Mouse (Mus musculus): Measurements from ENCODE around the gene Gpd1. TPM values are rescaled to one million over a fixed set of nuclear protein-coding genes. Genes with fewer than 3 reads are reported as not detected.

Gpd1 gene
- polyA plus RNA-seq, 1 experiment from 2014 or later: 7.3 TPM

- WGBS: 60% methylated on average over 7 of the region's 7 CpGs
- H3K9ac ChIP-seq (ENCODE audit: low read depth, low read length): no peak overlapping the region
- no peaks in the 10 kb centered on the region for H3K4me1 ChIP-seq (ENCODE audit: control insufficient read depth, insufficient read depth, low read length)
- no peak overlapping the region for H3K4me3 ChIP-seq (ENCODE audit: low read depth, low read length)
- DNase-seq (ENCODE audit: low spot score): peak; percentile 81
- peak; percentile 42; the same call in 1 of the 2 replicates for ATAC-seq (ENCODE audit: low read depth)
- H3K9me3 ChIP-seq (ENCODE audit: control insufficient read depth, low read length): no peaks in the 10 kb centered on the region
- H3K36me3 ChIP-seq (ENCODE audit: control insufficient read depth, insufficient read depth, low read length): peaks cover 52% of the 10 kb centered on the region
- no peaks in the 10 kb centered on the region for H3K27me3 ChIP-seq (replicated peaks; ENCODE audit: control insufficient read depth, insufficient read depth, low read length)
- no peak overlapping the region for H3K27ac ChIP-seq (replicated peaks; ENCODE audit: low read depth, low read length)
- no peak overlapping the region for H3K4me2 ChIP-seq (ENCODE audit: low read depth, low read length)
Measured at GRCm38 (mm10) chr15:99714858-99715257, 2.5 kb upstream of the Gpd1 start.

DNA sequence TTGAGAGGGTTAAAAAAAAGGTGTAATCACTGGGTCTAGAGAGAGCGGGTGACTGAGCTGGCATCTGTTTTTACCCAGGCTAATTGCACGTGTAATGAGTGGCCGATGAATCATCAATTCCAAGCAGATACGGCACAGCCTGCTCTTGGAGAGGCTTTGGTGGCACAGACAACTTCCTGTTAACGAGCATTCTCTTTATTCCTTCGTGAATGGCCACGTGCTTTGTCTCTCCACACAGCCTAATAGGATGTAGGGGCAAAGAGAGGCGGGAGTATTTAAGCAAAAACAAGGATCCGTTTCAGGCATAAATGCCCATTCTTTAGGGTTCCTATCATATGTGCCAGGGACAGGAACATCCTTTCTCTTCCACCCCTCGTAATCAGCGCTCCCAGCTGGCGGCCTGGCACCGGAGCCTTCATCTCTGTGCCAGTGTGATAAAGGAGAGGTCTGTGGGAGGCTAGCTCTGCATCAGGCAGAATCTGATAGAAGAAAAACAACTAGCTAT lies 1.9 kb upstream of the Gpd1 start:
- Histone ChIP-seq H3K4me2 (ENCODE audit: low read depth, low read length) (no peak overlapping the region), H3K9me3 (ENCODE audit: control insufficient read depth, low read length) (no peaks in the 10 kb centered on the region), H3K4me1 (ENCODE audit: control insufficient read depth, insufficient read depth, low read length) (no peaks in the 10 kb centered on the region), H3K27me3 (replicated peaks; ENCODE audit: control insufficient read depth, insufficient read depth, low read length) (no peaks in the 10 kb centered on the region), H3K9ac (ENCODE audit: low read depth, low read length) (no peak overlapping the region), H3K4me3 (ENCODE audit: low read depth, low read length) (no peak overlapping the region), H3K27ac (replicated peaks; ENCODE audit: low read depth, low read length) (no peak overlapping the region), H3K36me3 (ENCODE audit: control insufficient read depth, insufficient read depth, low read length) (peaks cover 49% of the 10 kb centered on the region)
- no peak for ATAC-seq (ENCODE audit: low read depth)
- 68% methylated on average over 13 of the region's 13 CpGs for WGBS
- no peak for DNase-seq (ENCODE audit: low spot score)

DNA sequence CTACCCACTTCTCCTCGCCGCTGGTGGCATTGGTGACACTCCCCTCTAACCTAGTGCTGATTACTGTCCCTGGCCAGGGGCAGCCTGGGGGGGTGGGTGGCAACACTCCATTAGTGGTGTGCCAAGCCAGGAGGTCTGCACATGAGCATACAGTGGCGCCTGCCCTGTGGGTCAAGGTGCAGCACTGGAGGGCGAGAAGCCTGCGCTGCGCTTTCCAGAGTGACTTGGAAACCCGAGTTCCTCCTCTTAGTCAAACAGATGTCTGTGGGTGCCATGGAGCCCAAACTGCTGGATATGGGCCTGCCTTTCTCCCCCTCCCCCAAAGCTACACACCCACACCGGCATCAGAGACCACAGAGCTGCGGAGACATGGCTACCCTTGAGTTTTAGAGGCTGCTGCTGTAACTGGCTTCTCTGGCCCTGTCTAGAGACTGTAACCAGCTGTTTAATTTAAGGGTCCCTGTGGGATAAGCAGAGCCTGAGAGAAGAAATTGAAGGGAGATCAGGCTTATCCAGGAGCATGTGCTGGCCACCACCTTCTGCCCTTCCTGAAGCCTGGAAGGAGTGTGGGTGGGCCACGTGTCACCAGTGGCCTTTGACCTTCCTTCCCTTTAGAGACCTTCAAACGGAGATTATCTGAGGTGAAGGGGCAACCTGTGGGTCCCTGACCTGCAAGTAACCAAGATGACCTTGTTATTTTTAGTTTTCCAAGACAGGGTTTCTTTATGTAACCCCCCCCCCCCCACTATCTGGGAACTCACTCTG lies 1.2 kb upstream of the Gpd1 start:
- no peaks in the 10 kb centered on the region for H3K4me1 ChIP-seq (ENCODE audit: control insufficient read depth, insufficient read depth, low read length)
- H3K27me3 ChIP-seq (replicated peaks; ENCODE audit: control insufficient read depth, insufficient read depth, low read length): no peaks in the 10 kb centered on the region
- ATAC-seq (ENCODE audit: low read depth): no peak
- peaks cover 44% of the 10 kb centered on the region for H3K36me3 ChIP-seq (ENCODE audit: control insufficient read depth, insufficient read depth, low read length)
- no peak overlapping the region for H3K4me3 ChIP-seq (ENCODE audit: low read depth, low read length)
- DNase-seq (ENCODE audit: low spot score): no peak
- H3K4me2 ChIP-seq (ENCODE audit: low read depth, low read length): no peak overlapping the region
- H3K9me3 ChIP-seq (ENCODE audit: control insufficient read depth, low read length): no peaks in the 10 kb centered on the region
- H3K27ac ChIP-seq (replicated peaks; ENCODE audit: low read depth, low read length): no peak overlapping the region
- WGBS: 66% methylated on average over 10 of the region's 11 CpGs
- no peak overlapping the region for H3K9ac ChIP-seq (ENCODE audit: low read depth, low read length)

GRCm38 (mm10) chr15:99716814-99717213 lies 501 bp upstream of the Gpd1 start:
- ATAC-seq (ENCODE audit: low read depth): no peak
- peaks cover 37% of the 10 kb centered on the region for H3K36me3 ChIP-seq (ENCODE audit: control insufficient read depth, insufficient read depth, low read length)

GRCm38 (mm10) chr15:99718461-99719021 lies 1.2 kb downstream of the Gpd1 start:
- H3K27ac ChIP-seq (replicated peaks; ENCODE audit: low read depth, low read length): no peak overlapping the region
- 87% methylated on average over 9 of the region's 9 CpGs for WGBS
- peaks cover 20% of the 10 kb centered on the region for H3K36me3 ChIP-seq (ENCODE audit: control insufficient read depth, insufficient read depth, low read length)

More at GRCm38 (mm10) chr15:99716814-99717213, 501 bp upstream of the Gpd1 start:
- H3K9me3 ChIP-seq (ENCODE audit: control insufficient read depth, low read length): no peaks in the 10 kb centered on the region
- no peaks in the 10 kb centered on the region for H3K4me1 ChIP-seq (ENCODE audit: control insufficient read depth, insufficient read depth, low read length)
- H3K27ac ChIP-seq (replicated peaks; ENCODE audit: low read depth, low read length): no peak overlapping the region
- no peak overlapping the region for H3K9ac ChIP-seq (ENCODE audit: low read depth, low read length)
- no peak overlapping the region for H3K4me3 ChIP-seq (ENCODE audit: low read depth, low read length)
- no peak overlapping the region for H3K4me2 ChIP-seq (ENCODE audit: low read depth, low read length)
- no peaks in the 10 kb centered on the region for H3K27me3 ChIP-seq (replicated peaks; ENCODE audit: control insufficient read depth, insufficient read depth, low read length)
- 83% methylated on average over 12 of the region's 12 CpGs for WGBS
- no peak for DNase-seq (ENCODE audit: low spot score)

DNA sequence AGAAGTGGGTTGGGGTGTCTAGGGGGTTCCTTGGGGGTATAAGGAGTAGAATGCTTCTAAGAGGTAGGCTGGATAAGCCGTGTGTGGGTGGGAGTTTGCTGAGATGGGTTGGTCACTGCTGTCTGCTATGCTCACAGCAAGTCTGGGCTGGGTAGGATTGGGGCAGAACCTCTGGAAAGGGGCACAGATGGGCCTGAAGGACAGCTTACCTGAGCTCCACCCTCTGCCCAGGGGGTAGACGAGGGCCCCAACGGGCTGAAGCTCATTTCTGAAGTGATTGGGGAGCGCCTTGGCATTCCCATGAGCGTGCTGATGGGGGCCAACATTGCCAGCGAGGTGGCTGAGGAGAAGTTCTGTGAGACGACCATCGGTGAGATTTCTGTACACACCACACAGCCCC lies 2.5 kb downstream of the Gpd1 start:
- H3K27ac ChIP-seq (replicated peaks; ENCODE audit: low read depth, low read length): no peak overlapping the region
- H3K4me1 ChIP-seq (ENCODE audit: control insufficient read depth, insufficient read depth, low read length): peaks cover 8% of the 10 kb centered on the region; the same call in 1 of the 2 replicates
- ATAC-seq (ENCODE audit: low read depth): no peak
- H3K4me2 ChIP-seq (ENCODE audit: low read depth, low read length): no peak overlapping the region
- WGBS: 80% methylated on average over 8 of the region's 8 CpGs
- 0 out of 2 replicates have a peak, but pooled peaks cover 10% of the 10 kb centered on the region for H3K36me3 ChIP-seq (ENCODE audit: control insufficient read depth, insufficient read depth, low read length)
- no peak overlapping the region for H3K9ac ChIP-seq (ENCODE audit: low read depth, low read length)
- no peaks in the 10 kb centered on the region for H3K9me3 ChIP-seq (ENCODE audit: control insufficient read depth, low read length)
- no peak for DNase-seq (ENCODE audit: low spot score)
- no peaks in the 10 kb centered on the region for H3K27me3 ChIP-seq (replicated peaks; ENCODE audit: control insufficient read depth, insufficient read depth, low read length)
- no peak overlapping the region for H3K4me3 ChIP-seq (ENCODE audit: low read depth, low read length)

More at GRCm38 (mm10) chr15:99718461-99719021, 1.2 kb downstream of the Gpd1 start:
- no peak for DNase-seq (ENCODE audit: low spot score)
- Histone ChIP-seq H3K4me3 (ENCODE audit: low read depth, low read length) (no peak overlapping the region), H3K27me3 (replicated peaks; ENCODE audit: control insufficient read depth, insufficient read depth, low read length) (no peaks in the 10 kb centered on the region), H3K4me2 (ENCODE audit: low read depth, low read length) (no peak overlapping the region), H3K9me3 (ENCODE audit: control insufficient read depth, low read length) (no peaks in the 10 kb centered on the region), H3K9ac (ENCODE audit: low read depth, low read length) (no peak overlapping the region), H3K4me1 (ENCODE audit: control insufficient read depth, insufficient read depth, low read length) (peaks cover 4% of the 10 kb centered on the region; the same call in 1 of the 2 replicates)
- no peak for ATAC-seq (ENCODE audit: low read depth)

GRCm38 (mm10) chr15:99721921-99722743 lies 4.8 kb downstream of the Gpd1 start:
- WGBS: 80% methylated on average over 25 of the region's 25 CpGs

DNA sequence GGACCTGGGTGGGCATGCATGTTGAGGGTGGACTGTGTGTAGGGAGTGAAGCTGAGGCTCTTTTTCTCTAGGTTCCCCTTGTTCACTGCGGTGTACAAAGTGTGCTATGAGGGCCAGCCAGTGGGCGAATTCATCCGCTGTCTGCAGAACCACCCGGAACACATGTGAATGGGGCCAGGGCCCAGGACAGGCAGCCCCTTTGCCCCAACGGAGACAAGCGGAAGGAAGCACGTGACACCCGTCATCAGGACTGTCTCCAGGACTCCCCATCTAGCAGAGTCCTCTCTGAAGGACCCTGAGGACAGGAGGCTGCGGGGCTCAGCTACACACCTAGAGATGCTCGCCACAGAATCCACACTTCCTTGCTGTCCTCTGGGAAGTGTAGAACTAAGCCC lies 5.8 kb downstream of the Gpd1 start:
- Histone ChIP-seq H3K27ac (replicated peaks; ENCODE audit: low read depth, low read length) (no peak overlapping the region), H3K4me3 (ENCODE audit: low read depth, low read length) (no peak overlapping the region), H3K4me2 (ENCODE audit: low read depth, low read length) (no peak overlapping the region), H3K9ac (ENCODE audit: low read depth, low read length) (no peak overlapping the region), H3K9me3 (ENCODE audit: control insufficient read depth, low read length) (no peaks in the 10 kb centered on the region), H3K4me1 (ENCODE audit: control insufficient read depth, insufficient read depth, low read length) (peaks cover 12% of the 10 kb centered on the region), H3K36me3 (ENCODE audit: control insufficient read depth, insufficient read depth, low read length) (peaks cover 13% of the 10 kb centered on the region), H3K27me3 (replicated peaks; ENCODE audit: control insufficient read depth, insufficient read depth, low read length) (no peaks in the 10 kb centered on the region)
- WGBS: 44% methylated on average over 10 of the region's 10 CpGs
- ATAC-seq (ENCODE audit: low read depth) (no peak), DNase-seq (ENCODE audit: low spot score) (no peak)

More at GRCm38 (mm10) chr15:99721921-99722743, 4.8 kb downstream of the Gpd1 start:
- H3K4me2 ChIP-seq (ENCODE audit: low read depth, low read length): no peak overlapping the region
- H3K4me1 ChIP-seq (ENCODE audit: control insufficient read depth, insufficient read depth, low read length): peaks cover 12% of the 10 kb centered on the region
- no peak overlapping the region for H3K9ac ChIP-seq (ENCODE audit: low read depth, low read length)
- DNase-seq (ENCODE audit: low spot score) (no peak), ATAC-seq (ENCODE audit: low read depth) (no peak)
- no peaks in the 10 kb centered on the region for H3K27me3 ChIP-seq (replicated peaks; ENCODE audit: control insufficient read depth, insufficient read depth, low read length)
- no peak overlapping the region for H3K27ac ChIP-seq (replicated peaks; ENCODE audit: low read depth, low read length)
- H3K4me3 ChIP-seq (ENCODE audit: low read depth, low read length): no peak overlapping the region
- H3K9me3 ChIP-seq (ENCODE audit: control insufficient read depth, low read length): no peaks in the 10 kb centered on the region
- H3K36me3 ChIP-seq (ENCODE audit: control insufficient read depth, insufficient read depth, low read length): 0 out of 2 replicates have a peak, but pooled peaks cover 4% of the 10 kb centered on the region

Data from embryonic facial prominence, embryonic 14.5 days (tissue).